Mouse (Mus musculus) heart, adult 9 months (tissue): Measurements from ENCODE around the gene Catsperg1.
A peak's percentile ranks its signal among the peaks of the same experiment; 100 is the strongest.
"Not testable (repeated sequence)": the region's sequence is repeated elsewhere in the genome, so short reads cannot be mapped to it uniquely, and the experiment has no call there.

Experiments
- DNase-seq, 2 experiments: peaks; one replicate each; pipeline ENCODE4 v3.0.0; 2022; ENCODE audit warnings: low spot score in 2 of 2

Gene Catsperg1

DNA sequence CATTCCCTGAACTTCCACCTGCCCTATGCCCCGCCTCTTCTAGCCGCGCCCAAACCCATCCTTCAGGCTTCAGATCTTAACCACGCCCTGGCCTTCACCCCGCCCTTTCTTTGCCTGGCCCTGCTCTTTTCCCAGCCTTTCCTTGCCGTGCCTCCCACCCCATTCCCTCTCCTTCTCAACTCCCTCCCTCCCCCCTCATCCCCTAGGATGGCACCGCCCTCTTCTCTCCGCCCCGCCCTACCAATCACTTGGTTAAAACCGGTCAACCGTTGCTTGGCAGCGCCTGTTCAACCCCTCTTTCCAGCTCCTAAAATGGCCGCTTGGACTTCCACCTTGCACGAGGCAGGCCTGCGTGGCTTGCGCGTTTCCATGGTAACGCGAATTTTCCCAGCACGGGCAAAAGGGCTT is at the start of gene Catsperg1:
TSS of gene Catsperg1 (minus strand) at position 361 of the 408 bp plus-strand sequence.
- DNase-seq = no peak

DNA sequence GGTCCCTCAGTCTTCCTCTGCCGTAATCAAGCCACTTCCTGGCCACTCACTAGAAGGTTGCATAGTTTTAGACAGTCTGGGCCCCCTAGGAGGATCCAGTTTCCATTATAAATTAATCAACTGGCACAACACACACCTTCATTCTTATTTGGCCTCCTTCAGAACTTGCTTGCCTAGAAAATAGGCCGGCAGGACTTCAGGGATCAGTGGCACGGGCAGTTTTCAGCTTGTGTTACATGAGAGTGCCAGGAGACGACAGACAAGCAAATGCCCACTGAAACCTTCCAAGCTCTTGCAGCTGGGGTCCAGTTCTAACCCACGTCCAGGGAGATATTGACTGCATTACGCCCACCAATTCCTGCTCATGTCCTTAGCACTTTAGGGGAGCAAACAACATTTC is 48.3 kb upstream of the Catsperg1 start:
- DNase-seq = no peak

DNA sequence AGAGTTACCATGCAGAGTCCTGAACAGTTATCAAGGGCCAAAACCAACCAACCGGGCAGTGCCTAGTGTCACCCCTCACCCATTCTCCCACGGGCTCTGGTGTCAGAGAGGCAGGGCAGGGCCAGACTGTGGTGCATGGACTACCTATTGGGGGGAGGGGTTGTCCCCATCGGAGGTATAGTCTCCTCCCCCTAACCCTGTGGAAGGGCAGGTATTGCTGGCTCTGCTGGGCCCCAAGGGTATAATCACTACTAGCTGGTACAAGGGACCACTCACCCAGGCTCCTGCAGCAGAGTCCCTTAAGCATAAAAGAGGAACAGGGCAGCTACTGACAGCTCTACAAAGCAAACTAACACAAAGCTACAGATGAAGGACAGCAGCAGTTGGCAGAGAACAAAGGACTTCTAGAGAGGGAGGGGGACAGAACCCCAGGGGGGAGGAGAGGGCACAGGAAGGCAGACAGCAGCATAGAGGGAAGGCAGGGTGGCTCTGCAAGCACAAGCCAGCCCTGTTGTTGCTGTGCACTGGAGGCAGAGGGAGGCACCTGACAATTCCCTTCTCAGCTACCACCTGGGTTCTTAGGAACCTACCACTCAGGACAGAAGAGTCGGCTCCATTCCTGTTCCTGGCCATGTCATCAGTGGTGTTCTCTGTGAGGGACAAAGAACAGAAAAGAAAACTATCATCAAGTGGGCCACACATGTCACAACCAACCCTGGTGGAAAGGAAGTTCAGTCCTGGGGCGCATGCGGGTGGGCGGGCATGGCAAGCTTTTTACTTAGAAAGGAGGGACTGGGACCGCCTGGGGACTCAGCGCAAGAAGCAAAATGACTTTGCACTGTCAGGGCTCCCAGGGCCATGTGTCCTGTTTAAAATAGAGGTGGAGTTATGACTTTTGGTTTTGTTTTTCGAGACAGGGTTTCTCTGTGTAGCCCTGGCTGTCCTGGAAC is 46.2 kb upstream of the Catsperg1 start:
- DNase-seq = no peak

DNA sequence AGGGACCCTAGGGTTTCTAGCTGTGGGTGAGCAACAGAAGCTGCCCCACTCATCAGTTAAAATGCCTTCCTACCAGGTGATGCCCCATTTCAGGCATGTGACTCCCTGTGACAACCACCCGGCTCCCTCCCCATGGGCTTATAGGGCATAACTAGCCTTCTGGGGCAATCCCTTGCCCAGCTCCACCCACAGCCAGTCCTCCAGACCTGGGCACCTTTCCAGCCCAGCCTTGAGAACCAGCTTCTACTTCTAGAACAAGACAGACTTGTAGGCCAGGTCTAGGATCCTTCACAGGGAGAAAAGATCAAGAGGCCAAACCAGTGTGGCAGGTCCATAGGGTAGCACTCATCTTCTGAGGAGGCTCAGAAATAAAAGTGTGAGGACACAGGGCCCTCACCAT is 43.5 kb upstream of the Catsperg1 start:
- DNase-seq = no peak

DNA sequence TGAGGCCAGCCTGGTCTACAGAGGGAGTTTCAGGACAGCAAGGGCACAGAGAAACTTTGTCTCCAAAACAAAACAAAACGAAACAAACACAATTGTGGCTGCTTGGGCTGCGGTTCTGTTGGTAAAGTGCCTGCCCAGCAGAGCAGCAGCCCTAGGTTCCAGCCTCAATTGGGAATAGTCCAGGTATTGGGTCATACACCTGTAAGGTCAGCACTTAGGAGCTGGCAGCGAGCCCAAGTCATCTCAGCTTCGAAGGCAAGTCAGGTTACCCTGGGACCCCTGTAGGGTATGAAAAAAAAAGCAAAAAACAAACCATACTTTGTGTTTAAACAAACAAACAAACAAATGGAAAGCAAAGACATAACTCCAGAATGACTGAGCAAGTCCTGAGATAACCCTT is 42.0 kb upstream of the Catsperg1 start:
- DNase-seq = no peak

GRCm38 (mm10) chr7:29253842-29254241 is 40.0 kb upstream of the Catsperg1 start:
- no peak for DNase-seq

DNA sequence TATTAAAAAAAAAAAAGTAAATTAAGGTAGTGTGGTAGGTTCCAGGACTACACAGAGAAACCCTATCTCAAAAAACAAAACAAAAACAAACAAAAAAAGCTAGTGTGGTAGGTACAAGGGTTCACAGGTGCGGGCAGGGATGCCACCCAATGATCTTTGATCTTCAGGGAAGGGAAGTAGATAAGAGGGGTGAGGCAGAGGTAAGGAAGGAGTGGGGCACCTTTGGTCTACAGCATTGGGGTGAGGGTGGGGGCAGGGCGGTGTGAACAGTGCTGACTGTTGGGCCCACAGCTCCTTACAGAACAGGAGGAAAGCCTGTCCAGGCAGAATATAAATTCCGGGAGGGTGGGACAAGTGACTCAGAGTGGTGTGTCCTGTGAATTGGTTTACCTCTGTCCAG is 37.3 kb upstream of the Catsperg1 start:
- DNase-seq = no peak

DNA sequence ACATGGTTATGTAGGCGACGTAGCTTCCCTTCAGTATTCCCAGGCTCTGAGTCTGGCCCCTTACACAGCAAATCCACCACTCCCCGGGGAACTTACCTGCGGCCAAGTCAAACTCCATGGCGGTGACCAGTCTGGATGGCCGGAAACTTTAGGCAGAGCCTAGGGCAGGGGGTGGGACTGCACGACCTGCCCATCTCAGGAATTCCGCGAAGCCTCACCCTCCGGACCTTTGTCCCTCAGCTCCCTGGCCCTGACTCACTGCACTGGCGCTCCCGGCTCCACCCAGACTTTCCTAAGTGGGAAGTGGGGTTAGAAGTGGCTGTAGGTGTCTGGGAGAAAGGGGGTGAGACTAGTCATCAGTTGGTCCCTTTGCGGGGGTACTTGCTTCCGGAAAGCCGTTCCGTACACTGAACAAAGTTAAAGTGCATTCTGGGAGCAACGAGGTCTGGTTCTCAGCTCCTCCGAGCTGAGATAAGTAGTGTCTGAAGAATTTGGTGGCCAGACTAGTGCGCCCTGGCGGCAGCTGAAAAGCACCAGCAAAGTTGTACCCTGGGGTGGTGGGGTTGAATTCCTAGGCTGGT is 34.5 kb upstream of the Catsperg1 start, which contains the start of gene 2200002D01Rik:
TSS of gene 2200002D01Rik (minus strand) at position 206 of the 581 bp plus-strand sequence.
- DNase-seq = peak in 1 of 2 experiments; percentile 40

- DNase-seq = no peak
These were observed 33.9 kb upstream of the Catsperg1 start for GRCm38 (mm10) chr7:29247706-29248105.

DNA sequence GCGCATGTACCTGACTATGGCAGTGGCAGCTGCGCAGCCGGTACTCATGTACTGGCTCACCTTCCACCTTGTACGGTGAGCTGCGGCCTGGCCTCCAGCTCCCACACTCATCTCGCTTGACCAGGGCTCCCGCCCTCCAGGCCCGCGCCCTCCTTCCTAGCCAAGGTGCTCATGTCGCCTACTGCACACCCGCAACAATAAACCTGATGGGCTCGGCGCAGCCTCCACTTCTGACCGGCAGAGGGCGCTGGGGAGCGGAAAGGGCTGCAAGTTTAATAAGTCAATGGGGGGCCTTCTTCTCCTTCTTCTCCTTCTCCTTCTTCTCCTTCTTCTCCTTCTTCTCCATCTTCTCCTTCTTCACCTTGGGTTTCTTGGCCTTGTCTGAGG is 33.5 kb upstream of the Catsperg1 start:
- peak; percentile 60 to 69 for DNase-seq

- no peak for DNase-seq
These were observed 32.9 kb upstream of the Catsperg1 start for GRCm38 (mm10) chr7:29246619-29247313.

DNA sequence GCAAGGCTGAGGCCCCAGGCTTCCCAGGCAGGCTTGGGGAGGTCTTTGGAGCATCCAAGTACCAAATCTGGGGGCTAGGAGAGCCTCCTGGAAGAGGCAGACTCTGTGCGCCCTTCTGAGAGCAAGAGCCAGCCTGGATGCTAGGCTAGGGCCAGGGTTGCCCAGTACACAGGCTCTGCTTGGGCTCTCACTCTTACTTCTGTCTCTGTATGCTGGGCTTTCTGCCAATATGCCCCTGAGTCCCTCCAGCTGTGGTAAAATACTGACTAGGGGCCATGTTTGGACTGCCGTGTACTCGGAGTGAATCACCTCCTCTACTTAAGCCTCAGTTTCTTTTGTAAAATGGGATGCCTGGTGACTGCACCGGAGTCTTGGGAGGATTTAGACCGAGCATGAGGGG is 32.2 kb upstream of the Catsperg1 start:
- no peak for DNase-seq

- no peak for DNase-seq
These were observed 31.0 kb upstream of the Catsperg1 start for GRCm38 (mm10) chr7:29244732-29245416.

DNA sequence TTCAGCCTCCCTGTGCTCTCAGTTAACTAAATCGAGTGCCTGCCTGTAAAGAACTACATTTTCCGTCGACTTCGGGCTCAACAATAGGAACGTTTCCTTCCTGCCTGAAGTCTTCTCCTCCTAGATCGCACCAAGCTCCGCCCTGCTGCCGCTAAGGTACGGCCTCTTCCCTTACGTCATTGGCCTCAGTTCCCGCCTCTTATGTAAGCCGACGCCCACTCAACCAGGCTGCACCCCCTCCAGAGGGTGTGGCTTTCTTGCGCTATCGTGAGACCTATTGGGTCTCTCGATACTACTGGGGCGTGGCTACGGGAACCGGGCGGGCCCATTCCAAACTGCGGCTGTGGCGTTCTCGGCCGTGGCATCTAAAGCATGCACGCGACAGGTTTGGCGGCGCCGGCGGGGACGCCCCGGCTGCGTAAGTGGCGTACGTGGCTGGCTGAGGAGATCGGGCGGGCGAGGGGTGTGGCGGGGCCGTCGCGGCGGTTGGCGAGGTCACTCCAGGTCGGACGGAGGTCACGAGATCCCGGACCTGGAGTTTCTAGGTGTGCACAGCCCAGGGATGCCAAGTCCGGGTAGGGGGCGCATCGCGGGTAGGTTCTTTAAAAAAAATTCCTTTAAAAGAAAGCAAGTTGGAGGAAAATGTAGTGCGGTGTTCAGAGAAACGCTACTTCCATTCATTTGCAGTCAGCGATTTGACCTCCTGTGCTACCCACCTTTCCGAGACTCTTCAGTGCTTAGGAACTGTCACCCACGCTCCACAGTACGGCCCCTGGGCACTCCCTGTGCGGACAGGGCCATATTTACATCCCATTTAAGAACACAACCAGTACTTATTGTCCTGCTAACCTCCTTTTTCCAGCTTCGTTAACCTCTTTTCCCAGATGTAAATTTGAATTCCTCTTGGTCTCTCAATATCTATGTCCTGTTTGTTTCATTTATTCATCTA is 24.5 kb upstream of the Catsperg1 start, which contains the start of gene Yif1b:
TSS of gene Yif1b (plus strand) at position 311 of the 949 bp plus-strand sequence.
- DNase-seq = peak; percentile 98

DNA sequence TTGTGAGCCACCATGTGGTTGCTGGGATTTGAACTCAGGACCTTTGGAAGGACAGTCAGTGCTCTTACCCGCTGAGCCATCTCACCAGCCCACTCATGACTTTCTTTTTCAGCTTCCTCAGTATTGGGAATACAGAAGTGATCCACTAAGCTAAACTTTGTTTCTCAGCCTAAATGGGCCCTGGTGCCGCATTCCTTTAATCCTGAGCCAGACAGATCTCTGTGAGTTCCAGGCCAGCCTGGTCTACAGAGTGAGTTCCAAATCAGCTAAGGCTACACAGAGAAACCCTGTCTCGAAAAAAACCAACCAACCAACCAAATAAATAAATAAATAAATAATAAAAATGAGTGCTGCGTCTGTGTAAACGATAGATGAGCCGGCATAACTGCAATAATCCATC is 23.8 kb upstream of the Catsperg1 start:
- DNase-seq = not testable (repeated sequence)

DNA sequence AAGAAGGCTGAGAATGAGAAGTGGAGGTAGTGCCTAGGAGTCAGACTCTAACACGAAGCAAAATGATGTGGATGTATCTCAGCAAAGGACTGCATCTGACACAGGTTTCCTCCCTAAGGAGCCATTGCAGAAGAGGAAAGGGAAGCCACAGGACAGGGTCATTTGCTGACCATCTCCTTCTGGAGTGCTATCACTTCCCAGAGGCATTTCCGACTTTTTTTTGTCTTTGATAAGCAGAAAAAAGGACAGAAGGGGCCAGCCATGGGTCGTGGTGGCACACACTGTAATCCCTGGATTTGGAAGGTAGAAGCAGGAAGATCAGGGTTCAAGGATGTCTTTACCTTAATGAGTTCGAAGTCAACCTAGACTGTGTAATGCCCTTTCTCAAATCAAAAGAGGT is 22.8 kb upstream of the Catsperg1 start:
- DNase-seq = no peak

DNA sequence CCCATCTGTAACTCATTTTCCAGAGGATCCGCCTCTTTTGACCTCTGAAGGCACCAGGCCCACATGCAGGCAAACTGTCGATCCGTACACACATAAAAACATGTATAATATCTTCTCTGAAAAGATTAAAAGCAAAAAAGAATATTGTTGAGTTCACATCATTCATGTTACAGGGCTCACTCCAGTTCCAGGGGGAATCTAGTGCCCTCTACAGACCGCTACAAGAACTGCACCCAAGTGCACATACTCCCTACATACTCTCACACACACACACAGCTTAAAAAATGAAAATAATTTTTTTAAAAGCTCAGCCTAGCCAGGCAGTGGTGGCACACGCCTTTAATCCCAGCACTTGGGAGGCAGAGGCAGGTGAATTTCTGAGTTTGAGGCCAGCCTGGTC is 20.8 kb upstream of the Catsperg1 start:
- no peak for DNase-seq

GRCm38 (mm10) chr7:29233745-29234144 is 19.9 kb upstream of the Catsperg1 start:
- peak; percentile 52 to 69 for DNase-seq

DNA sequence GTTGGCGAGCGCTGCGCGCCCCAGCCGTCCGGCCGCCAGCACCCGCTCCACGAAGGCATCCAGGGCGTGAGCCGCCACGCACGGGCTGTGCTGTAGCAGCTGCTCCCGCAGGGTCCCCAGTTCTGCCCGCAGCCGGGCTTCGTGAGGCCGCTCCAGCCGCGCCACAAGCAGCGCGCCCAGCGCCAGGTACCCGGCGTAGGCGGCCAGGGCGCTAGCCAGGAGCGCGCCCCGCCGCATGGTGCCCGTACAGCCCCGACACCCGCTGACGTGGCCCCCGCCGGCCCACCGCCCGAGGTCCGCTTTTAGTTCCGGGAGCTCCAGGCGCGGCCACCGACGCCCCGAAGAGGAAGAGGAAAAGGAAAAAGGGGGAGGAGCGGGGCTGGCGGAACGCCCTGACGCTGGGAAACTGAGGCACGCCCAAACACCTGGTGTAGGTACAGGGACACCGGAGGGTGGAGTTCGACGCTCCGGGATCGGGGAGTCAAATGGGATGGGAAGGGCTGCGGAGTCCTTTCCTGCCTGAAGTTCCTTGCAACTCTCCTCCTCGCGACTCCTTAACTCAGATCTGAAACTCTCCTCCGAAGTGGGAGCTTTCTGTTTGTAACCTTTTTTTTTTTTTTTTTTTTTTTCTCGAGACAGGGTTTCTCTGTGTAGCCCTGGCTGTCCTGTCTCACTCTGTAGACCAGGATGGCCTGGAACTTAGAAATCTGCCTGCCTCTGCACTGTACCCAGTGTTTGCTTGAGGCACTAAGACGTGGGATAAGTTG is 18.6 kb upstream of the Catsperg1 start, which contains the start of gene Kcnk6:
TSS of gene Kcnk6 (minus strand) at position 269 of the 767 bp plus-strand sequence.
- peak; percentile 66 for DNase-seq

DNA sequence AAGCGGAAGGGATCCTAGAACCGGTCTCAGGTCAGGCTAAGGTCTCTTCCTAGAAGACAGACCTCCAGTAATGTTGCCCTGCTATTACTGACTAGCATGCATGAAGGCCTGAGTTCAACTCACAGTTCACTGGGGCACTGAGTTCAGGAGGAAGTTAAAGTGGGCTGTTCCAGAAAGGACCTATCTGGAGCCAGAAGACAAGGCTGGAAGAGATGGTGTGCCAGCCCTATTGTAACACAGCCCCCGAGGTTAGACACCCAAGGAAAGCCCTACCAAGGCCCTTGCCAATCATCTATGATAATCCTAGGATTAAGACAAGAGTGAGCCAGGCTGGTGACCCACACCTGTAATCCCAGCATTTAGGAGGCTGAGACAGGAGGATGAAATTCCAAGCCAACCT is 17.7 kb upstream of the Catsperg1 start:
- DNase-seq = no peak
